Mouse (Mus musculus) urinary bladder, postnatal 36 days (tissue): ENCODE data around the gene Hist1h3g.

ENCODE experiments used
- DNase-seq, 2 experiments: peaks; one replicate each; pipeline ENCODE4 v3.0.0; 2022; ENCODE audit warnings: low spot score in 2 of 2, mixed read lengths in 1 of 2

Gene Hist1h3g

DNA sequence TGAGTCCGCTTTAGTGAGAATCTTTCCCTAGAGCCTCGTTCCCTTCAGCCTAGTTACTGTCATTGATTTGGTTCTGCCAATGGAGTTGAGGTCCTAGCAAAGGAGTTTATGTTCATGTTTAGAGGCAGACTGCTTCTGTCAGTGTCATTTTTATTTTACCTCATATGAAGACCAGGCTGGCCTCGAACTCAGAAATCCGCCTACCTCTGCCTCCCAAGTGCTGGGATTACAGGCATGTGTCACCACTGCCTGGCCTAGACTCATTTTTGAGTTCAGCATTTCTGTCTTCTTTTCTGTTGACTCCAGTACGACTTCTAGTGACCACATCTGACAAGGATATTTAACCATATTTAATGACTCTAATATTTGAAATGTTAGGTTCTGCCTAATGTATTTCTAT lies 19.9 kb upstream of the Hist1h3g start:
- no peak for DNase-seq

DNA sequence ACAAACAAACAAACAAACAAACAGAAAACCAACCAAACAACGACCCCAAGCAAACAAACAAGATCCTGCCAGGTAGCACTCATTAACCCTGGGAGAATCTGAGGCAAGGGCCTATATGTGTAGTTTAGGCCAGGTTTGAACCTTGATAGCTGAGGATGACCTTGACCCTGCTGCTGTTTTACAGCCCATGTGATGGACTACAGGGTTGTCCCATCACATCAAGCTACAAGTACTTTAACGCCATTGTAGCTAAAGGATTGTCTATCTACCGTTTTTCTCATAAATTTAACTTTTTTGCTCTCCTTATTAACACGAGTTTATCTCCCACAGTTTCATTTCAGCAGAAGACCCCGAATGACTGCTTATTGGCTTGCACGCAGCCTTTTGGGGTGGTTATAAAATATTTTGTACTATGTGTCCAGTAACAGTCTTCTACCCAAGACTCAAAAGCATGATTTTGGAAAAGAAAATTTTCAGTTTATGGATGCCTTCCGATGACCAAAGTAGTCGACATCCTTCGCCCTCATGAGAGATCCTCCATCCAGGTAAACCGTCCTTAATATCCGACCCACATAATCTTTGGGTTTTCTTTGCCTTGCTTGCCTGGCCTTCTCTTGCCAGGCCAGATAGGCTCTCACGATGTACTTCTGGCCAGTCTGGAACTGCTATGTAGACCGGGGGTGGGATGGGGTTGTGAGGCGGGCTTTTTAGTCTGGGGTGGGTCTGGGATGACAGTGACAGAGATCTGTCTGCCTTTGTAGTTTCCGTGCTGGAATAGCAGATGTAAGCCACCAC lies 19.2 kb upstream of the Hist1h3g start:
- no peak for DNase-seq

DNA sequence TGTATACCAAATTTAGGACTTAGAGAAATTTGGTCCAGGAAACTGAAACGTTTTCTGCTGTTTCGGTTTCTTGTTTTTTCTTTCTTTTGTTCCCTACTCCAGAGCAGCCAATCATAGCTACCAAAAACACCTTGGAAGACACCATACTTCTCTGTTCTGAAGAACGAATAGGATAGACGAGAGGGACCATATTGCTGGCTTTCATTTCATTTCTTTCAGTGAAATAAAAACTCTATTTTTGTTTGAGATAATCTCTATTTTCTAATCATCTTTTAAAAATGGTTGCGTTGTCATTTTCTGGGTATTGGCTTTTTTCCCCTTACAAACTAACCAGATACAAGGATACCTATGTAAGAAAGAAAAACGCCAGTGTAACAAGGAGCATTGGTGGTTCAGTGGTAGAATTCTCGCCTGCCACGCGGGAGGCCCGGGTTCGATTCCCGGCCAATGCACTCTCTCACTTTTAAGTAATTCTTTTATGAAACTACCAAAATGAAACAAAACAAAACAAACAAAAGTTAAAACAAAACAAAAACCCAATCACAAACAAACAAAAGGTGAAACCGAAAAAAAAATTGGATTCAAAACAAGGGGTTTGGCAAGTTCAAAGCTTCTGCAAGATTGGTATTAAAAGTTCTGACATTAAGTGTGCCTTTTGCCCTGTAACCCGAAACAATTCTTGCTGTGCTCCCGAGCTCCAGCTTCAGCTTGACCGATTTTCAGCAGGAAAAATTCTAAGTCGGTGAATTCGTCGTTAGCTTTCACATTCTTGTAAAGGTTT lies 18.2 kb upstream of the Hist1h3g start:
- peak; percentile 62 to 70 for DNase-seq

GRCm38 (mm10) chr13:23517603-23518294 lies 17.5 kb upstream of the Hist1h3g start:
- DNase-seq, result peak; percentile 85 to 86

DNA sequence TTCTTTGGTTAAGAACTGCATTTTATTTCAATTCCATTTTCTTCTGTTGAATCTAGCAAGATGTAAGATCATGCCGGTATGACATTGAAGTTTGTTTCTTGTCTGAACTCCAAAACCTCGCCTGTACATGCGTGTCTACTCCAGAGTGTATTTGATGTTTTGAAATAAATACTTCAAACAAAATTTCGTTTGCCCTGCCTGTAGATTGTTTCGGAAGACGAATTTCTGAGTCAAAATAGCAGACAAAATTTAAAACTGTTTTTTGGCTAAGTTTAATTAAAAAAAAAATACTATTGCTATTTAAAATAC lies 17.0 kb upstream of the Hist1h3g start:
- no peak for DNase-seq

DNA sequence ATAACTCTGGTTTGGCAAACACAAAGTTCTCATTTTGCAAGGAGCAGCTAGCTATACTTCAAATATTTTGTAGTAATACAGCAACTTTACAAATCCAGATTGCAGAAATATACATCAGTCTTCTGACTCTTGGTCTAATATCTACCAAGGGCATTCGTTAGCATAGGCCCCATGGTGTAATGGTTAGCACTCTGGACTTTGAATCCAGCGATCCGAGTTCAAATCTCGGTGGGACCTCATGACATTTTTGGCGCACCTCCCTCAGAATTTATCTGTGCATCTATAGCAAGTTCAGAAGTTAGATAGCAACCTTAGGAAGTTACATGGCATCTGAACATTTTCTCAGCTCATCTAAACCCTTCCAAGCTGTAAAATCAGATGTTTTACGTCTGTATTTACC lies 16.3 kb upstream of the Hist1h3g start:
- DNase-seq, result peak; percentile 70 to 74

GRCm38 (mm10) chr13:23519416-23519815 lies 15.8 kb upstream of the Hist1h3g start:
- DNase-seq, result peak; percentile 68 to 75

- DNase-seq, result peak; percentile 54 to 70
These were observed 13.5 kb upstream of the Hist1h3g start for GRCm38 (mm10) chr13:23521703-23522102.

DNA sequence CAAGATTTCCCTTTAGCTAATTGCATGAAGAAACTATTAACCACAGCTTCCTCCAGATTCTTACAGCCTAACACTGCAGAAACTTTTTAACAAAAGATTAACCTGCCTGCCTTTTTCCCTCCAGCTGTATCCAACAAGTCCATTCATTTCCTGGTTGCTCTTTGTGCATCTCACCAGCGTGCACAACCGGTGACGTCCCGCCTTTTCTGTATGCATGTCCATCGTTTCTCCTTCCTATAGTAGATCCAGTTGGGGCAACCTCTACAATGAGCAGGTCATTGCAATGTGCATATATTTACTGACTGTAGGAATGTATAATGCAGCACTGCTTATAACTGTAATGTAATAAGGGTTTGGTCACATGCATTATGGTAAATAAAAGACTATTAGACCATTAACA lies 11.2 kb upstream of the Hist1h3g start:
- no peak for DNase-seq

DNA sequence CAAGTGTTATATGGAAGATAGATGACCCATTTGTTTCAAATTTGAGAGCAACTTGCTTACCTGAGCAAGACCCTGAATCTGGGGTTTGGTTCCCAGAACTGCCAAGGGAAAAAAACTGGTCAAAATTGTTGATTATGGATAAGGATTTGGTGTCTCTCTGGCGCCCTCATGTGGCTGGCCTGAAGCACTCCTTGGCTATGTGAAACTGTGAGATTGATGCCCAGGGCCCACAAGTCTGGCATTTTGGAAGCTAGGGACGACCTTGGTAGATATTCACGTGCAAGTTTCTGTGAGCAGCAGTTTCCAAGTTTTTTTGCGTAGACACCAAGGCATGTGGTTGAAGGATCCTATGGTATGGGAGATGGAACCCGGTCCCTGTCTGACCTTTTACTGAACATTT lies 10.6 kb upstream of the Hist1h3g start:
- peak; percentile 55 to 66 for DNase-seq

- no peak for DNase-seq
These were observed 9.3 kb upstream of the Hist1h3g start for GRCm38 (mm10) chr13:23525901-23526300.

DNA sequence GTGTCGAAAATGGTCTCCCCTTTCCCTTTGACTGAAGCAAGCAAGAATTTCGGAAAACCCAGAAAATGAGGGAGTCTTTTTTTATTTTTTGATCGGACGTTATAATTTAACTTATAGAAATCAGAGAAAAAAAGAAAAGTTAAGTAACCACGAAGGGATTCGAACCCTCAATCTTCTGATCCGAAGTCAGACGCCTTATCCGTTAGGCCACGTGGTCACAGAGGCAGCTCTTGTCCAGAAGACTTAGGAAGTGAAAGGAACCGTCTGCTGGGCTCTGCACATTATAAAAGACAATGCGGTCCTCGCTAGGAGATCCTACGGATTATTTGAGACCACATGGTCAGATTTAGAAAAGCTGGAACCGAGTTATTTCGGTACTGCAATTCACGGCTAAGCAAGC lies 8.9 kb upstream of the Hist1h3g start:
- DNase-seq, result peak; percentile 90 to 91

DNA sequence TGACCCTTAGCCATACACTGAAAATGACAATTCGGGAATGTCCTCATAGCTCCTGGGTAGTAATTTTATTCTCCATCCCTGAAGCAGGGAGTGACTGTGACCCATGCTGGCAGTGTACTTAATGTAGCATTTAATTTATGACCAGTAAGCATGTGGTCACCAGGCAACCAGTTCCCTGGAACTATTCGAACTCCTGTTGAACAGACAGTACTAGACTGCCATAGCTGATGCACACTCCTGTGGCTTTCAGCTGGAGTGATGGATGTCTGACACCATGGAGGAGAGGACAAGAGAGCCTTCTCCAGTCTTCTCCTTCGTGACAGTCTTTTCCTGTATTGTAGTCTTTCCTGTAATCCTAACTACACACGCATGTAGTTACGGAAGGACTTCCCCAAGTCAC lies 6.2 kb upstream of the Hist1h3g start:
- DNase-seq, result no peak

DNA sequence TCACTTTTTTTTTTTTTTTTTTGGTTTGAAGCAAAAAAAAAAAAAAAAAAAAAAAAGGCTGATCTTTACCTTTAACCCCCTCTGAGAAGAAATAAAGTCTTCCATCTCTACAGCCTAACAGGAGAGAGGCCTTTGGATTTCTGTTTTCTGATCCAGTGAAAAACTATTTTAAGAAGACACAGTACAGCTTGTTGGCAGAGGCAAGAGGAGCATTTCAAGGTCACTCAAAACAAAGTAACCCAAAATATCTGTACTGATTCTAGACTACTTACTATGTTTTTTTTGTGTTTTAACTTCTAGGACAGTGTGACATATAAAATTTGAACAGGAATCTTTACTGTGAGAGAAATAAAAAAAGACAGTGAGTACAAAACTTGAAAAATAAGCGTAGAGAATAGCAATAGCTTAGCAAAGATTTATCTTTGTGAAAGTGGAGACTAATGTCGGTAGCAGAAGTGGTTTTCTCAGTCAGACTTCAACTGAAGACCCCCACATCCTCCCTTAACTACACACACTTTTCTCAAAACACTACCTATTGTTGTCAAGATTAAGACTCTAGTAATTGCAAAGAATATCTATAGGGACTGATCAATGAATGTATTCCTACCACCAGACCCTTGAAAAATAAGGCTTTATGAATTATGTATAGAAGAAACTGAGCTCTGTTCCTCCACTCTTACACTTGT lies 5.6 kb upstream of the Hist1h3g start:
- DNase-seq, result no peak

GRCm38 (mm10) chr13:23530181-23530900 lies 4.9 kb upstream of the Hist1h3g start:
- DNase-seq, result peak; percentile 47 to 56

- DNase-seq, result peak; percentile 96 to 98
These were observed 4.0 kb upstream of the Hist1h3g start, which contains the start of gene Hist1h4h for GRCm38 (mm10) chr13:23530901-23531875. Hist1h4h (plus strand) TSS chr13:23531050.

- no peak for DNase-seq
These were observed 2.8 kb upstream of the Hist1h3g start for GRCm38 (mm10) chr13:23532262-23533075.

GRCm38 (mm10) chr13:23533560-23534367 lies 1.5 kb upstream of the Hist1h3g start, which contains the start of gene Hist1h2af:
Hist1h2af (plus strand) TSS chr13:23533906.
- peak; percentile 40 to 54 for DNase-seq
